In genomic region chr2:156974967-156975366, GRCm38 (mm10) we compare ENCODE assay signal across 13 mouse cellular contexts. TPM values are rescaled to one million over a fixed set of nuclear protein-coding genes. Genes with fewer than 3 reads are reported as not detected.
A peak's percentile ranks its signal among the peaks of the same experiment; 100 is the strongest.
DNase-seq lines count a peak whose midpoint lies in the region; ATAC-seq and TF ChIP-seq lines count a peak whose summit lies in the region.
"Had no signal": no experiment of that assay in that cellular context is flagged by ENCODE, and none has a peak within 500 bp of the region (broad histone marks: within the 10 kb centered on the region; RNA-seq: fewer than 3 reads in every experiment).

No protein-coding gene starts in this region.

- H3K9ac ChIP-seq in heart, adult 2 months (ENCODE audit: low read depth, low read length): no peak overlapping the region
- no peak overlapping the region for H3K9ac ChIP-seq in liver, embryonic 11.5 days (ENCODE audit: low read depth, low read length)
- H3K9ac ChIP-seq: liver, postnatal 0 days; midbrain, embryonic 12.5 days had no signal

- no peaks in the 10 kb centered on the region for H3K79me2 ChIP-seq in heart, adult 2 months (replicated peaks; ENCODE audit: control insufficient read depth, insufficient read depth, low read length)

- no peak overlapping the region for H3K4me2 ChIP-seq in liver, embryonic 11.5 days
- H3K4me2 ChIP-seq: midbrain, embryonic 12.5 days had no signal

- H3K27ac ChIP-seq in heart, adult 2 months: peak overlapping the region; percentile 36
- H3K27ac ChIP-seq in liver, embryonic 11.5 days (ENCODE audit: low read depth, low read length): peak overlapping the region; percentile 48; the same call in 1 of the 2 replicates
- H3K27ac ChIP-seq in embryonic fibroblast, embryonic 13.5 days (ENCODE audit: insufficient read depth, low read length): 0 out of 2 replicates have a peak overlapping the region, but pooled peaks have one; percentile 57
- H3K27ac ChIP-seq: midbrain, embryonic 12.5 days had no signal

- no peak overlapping the region for H3K4me3 ChIP-seq in heart, adult 2 months
- H3K4me3 ChIP-seq in liver, embryonic 11.5 days (ENCODE audit: low read depth, low read length): no peak overlapping the region
- H3K4me3 ChIP-seq in embryonic fibroblast, embryonic 13.5 days (ENCODE audit: insufficient read depth, low read length): no peak overlapping the region
- H3K4me3 ChIP-seq: midbrain, embryonic 12.5 days had no signal

- TF ChIP-seq POLR2A in heart, adult 2 months (IDR thresholded peaks at IDR 0.05; ENCODE audit: insufficient read depth, low read depth, low read length): no peak
- no peak for TF ChIP-seq POLR2A in embryonic fibroblast, embryonic 13.5 days (IDR thresholded peaks at IDR 0.05; ENCODE audit: low read depth, low read length)

- no peak for TF ChIP-seq EP300 in heart, adult 2 months (IDR thresholded peaks at IDR 0.05; ENCODE audit: insufficient read depth, low read depth, low read length)

- no peak for DNase-seq in heart, adult 2 months
- no peak for DNase-seq in heart, postnatal 4 days
- no peak for DNase-seq in liver, embryonic 11.5 days (ENCODE audit: low spot score)
- DNase-seq in liver: no peak
- peak; percentile 16 to 32 for DNase-seq in thymus, postnatal 10 days (ENCODE audit: low spot score in 2 of 2)
- no peak for DNase-seq in ovary, postnatal 10 days (ENCODE audit: low spot score)
- no peak for DNase-seq in spleen, postnatal 10 days (ENCODE audit: low spot score in 2 of 2)
- DNase-seq: cerebellum, adult 11 months; embryo, embryonic 11 days; liver, postnatal 0 days; spleen, adult 18-20 months had no signal

- no peak for TF ChIP-seq CTCF in heart, adult 2 months (IDR thresholded peaks at IDR 0.05)
- TF ChIP-seq CTCF in embryonic fibroblast, embryonic 13.5 days (IDR thresholded peaks at IDR 0.05; ENCODE audit: borderline replicate concordance, insufficient read depth, low read length): no peak

- no peaks in the 10 kb centered on the region for H3K9me3 ChIP-seq in liver, embryonic 11.5 days (ENCODE audit: control insufficient read depth, low read length)
- H3K9me3 ChIP-seq: midbrain, embryonic 12.5 days had no signal

- 11% methylated on average over 2 of the region's 2 CpGs for WGBS in heart, adult 2 months
- 36% methylated on average over 2 of the region's 2 CpGs for WGBS in liver, embryonic 11.5 days

- no peaks in the 10 kb centered on the region for H3K27me3 ChIP-seq in heart, adult 2 months (ENCODE audit: control insufficient read depth, insufficient read depth, low read length)
- no peaks in the 10 kb centered on the region for H3K27me3 ChIP-seq in liver, embryonic 11.5 days (replicated peaks; ENCODE audit: control insufficient read depth, insufficient read depth, low read length)
- H3K27me3 ChIP-seq: midbrain, embryonic 12.5 days had no signal

- H3K36me3 ChIP-seq in heart, adult 2 months (ENCODE audit: control insufficient read depth, insufficient read depth, low read length): peaks cover 9% of the 10 kb centered on the region
- H3K36me3 ChIP-seq in liver, embryonic 11.5 days (ENCODE audit: control insufficient read depth, insufficient read depth, low read length): peaks cover 4% of the 10 kb centered on the region; the same call in 1 of the 2 replicates
- H3K36me3 ChIP-seq: midbrain, embryonic 12.5 days had no signal

- intact Hi-C loops in heart, adult 2 months (cut with DNase I): no loop called here

- H3K4me1 ChIP-seq in heart, adult 2 months (ENCODE audit: control insufficient read depth, insufficient read depth, low read length): peaks cover 8% of the 10 kb centered on the region
- H3K4me1 ChIP-seq in liver, embryonic 11.5 days (replicated peaks; ENCODE audit: control insufficient read depth, insufficient read depth, low read length): peaks cover 6% of the 10 kb centered on the region
- H3K4me1 ChIP-seq in embryonic fibroblast, embryonic 13.5 days (ENCODE audit: control insufficient read depth, insufficient read depth, low read length): peaks cover 11% of the 10 kb centered on the region

- no peak; the same call in 1 of the 2 replicates for ATAC-seq in liver, embryonic 11.5 days (replicated peaks; ENCODE audit: low FRiP score)
- ATAC-seq: liver, postnatal 0 days had no signal

RNA-seq across cellular contexts. Expression of gene Ndrg3, which starts 16.9 kb away (rescaled TPM):
- 10 to 100 TPM; 19.8 to 23.6 TPM for total RNA-seq in heart, adult 2 months (2021)
- polyA plus RNA-seq in heart, adult 2 months (2012; rRNA removed): 21.5 and 33.5 TPM in 2 replicates
- 10 to 100 TPM; 23.0 to 27.2 TPM for total RNA-seq in heart, postnatal 4 days (2021)
- polyA plus RNA-seq in liver, embryonic 11.5 days (2014; fragmentation: Nextera tagmentation; extraction: Ambion mirVana): 58.9 and 68.3 TPM in 2 replicates
- polyA plus RNA-seq in embryonic fibroblast, embryonic 13.5 days (2011; ENCODE audit: insufficient read length, low read depth, missing spikeins): 51.3 and 63.6 TPM in 2 replicates

RNA-seq across cellular contexts. Expression of gene Dsn1, which starts 32.0 kb away (rescaled TPM):
- 1 to 10 TPM; 1.3 to 1.8 TPM for total RNA-seq in heart, adult 2 months (2021)
- 0.70 and 2.0 TPM in 2 replicates for polyA plus RNA-seq in heart, adult 2 months (2012; rRNA removed)
- total RNA-seq in heart, postnatal 4 days (2021): 10 to 100 TPM; 21.5 to 24.3 TPM
- polyA plus RNA-seq in liver, embryonic 11.5 days (2014; fragmentation: Nextera tagmentation; extraction: Ambion mirVana): 45.0 and 45.7 TPM in 2 replicates
- 16.9 and 26.0 TPM in 2 replicates for polyA plus RNA-seq in embryonic fibroblast, embryonic 13.5 days (2011; ENCODE audit: insufficient read length, low read depth, missing spikeins)

Comparison
In these comparisons a context has a peak if more than half of its experiments do, and no peak if none do; other contexts are left out.
1. DNase-seq: peak in thymus, postnatal 10 days (2 of 2); none in heart, adult 2 months (0 of 2), heart, postnatal 4 days (single experiment), liver, embryonic 11.5 days (single experiment), liver (single experiment), ovary, postnatal 10 days (single experiment) and spleen, postnatal 10 days (0 of 2).
2. Peak in every context shown above with its lines, with median percentiles within 50 percentile points of each other: H3K27ac ChIP-seq.